Mouse (Mus musculus) midbrain, embryonic 10.5 days (tissue): ENCODE measurements around the gene Cmtm1. TPM values are rescaled to one million over a fixed set of nuclear protein-coding genes. Genes with fewer than 3 reads are reported as not detected.
"Not testable (repeated sequence)": the region's sequence is repeated elsewhere in the genome, so short reads cannot be mapped to it uniquely, and the experiment has no call there.

Source experiments
- DNase-seq: peaks from one replicate; pipeline ENCODE4 v3.0.0-alpha.2; 2017; ENCODE audit warnings: low spot score
- H3K27ac ChIP-seq: fragments of 300-500 bp; sonication (generic); replicated peaks from 2 replicates; pipeline ENCODE4 v1.5.1; 2016; ENCODE audit warnings: mild to moderate bottlenecking
- H3K27me3 ChIP-seq: fragments of 300-500 bp; sonication (generic); 2 replicates; pipeline ENCODE4 v1.6.1; 2016; ENCODE audit warnings: low read depth, mild to moderate bottlenecking; ENCODE audit not compliant: poor library complexity, severe bottlenecking
- H3K36me3 ChIP-seq: fragments of 300-500 bp; sonication (generic); 2 replicates; pipeline ENCODE4 v1.6.1; 2016; ENCODE audit warnings: mild to moderate bottlenecking, moderate library complexity
- H3K4me1 ChIP-seq: fragments of 300-500 bp; sonication (generic); 2 replicates; pipeline ENCODE4 v1.6.1; 2016
- H3K4me3 ChIP-seq: fragments of 300-500 bp; sonication (generic); 2 replicates; pipeline ENCODE4 v1.5.1; 2016; ENCODE audit warnings: mild to moderate bottlenecking, moderate library complexity
- H3K9me3 ChIP-seq: fragments of 300-500 bp; sonication (generic); replicated peaks from 2 replicates; pipeline ENCODE4 v1.6.1; 2016; ENCODE audit warnings: mild to moderate bottlenecking
- WGBS: fragments of 180-500 bp; shearing (Covaris S2); methylation state at CpG from one replicate; pipeline ENCODE4 v1.1.7; 2016; 5-methylcytosine and 5-hydroxymethylcytosine counted together
- polyA plus RNA-seq: library from polyadenylated mRNA; unstranded; fragments of >200 nt; fragmentation: Nextera tagmentation; extraction: Ambion mirVana; gene quantifications from 2 replicates; pipeline ENCODE4 v1.2.1, GENCODE M21; 2016

Cmtm1 gene
- polyA plus RNA-seq, 1 experiment from 2014 or later = not detected

DNA sequence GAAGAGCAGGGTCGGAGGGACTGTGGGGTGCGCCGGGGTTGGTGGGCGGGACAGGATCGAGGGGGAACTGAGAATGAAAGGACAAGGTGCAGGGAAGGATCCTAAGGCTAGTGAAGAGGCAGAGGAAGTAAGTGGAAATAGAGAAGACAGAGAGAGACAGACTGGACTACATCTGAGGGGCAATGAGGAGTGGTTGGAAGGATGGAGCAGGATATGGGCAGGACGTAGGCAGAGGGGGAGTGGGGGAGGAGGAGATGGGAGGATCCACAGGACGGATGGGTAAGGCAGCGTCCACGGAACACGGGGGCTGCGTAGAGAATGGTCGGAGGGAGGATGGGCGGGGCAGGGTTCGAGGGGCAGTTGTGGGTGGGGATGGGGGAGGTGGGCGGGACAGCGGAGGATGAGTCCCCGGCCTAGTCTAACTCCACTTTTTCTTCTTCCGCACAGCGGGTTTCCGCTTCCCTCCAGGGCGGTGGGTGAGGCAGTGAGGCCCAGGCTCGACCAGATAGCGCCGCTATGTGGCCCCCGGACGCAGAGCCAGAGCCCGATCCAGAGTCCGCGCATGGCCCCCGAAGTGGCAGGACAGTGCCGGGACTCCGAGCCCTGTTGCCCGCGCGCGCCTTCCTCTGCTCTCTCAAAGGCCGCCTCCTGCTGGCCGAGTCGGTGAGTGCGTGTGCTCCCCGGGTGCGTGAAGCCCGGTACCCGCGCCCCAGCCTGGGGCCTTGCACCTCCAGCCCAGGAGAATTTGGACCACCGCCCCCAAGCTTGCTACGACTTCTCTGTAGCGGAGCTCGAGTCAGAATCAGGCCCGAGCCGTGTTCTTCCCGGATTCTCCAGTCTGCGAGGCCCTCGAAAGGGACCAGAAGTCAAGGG is 30.5 kb upstream of the Cmtm1 start:
- Histone ChIP-seq H3K36me3 (peaks cover 4% of the 10 kb centered on the region; the same call in 1 of the 2 replicates), H3K4me1 (peaks cover 33% of the 10 kb centered on the region), H3K9me3 (no peaks in the 10 kb centered on the region), H3K27ac (peak overlapping the region; percentile 92), H3K4me3 (peak overlapping the region; percentile 70), H3K27me3 (no peaks in the 10 kb centered on the region)
- DNase-seq = peak; percentile 87
- under 1% methylated on average over 46 of the region's 54 CpGs for WGBS

DNA sequence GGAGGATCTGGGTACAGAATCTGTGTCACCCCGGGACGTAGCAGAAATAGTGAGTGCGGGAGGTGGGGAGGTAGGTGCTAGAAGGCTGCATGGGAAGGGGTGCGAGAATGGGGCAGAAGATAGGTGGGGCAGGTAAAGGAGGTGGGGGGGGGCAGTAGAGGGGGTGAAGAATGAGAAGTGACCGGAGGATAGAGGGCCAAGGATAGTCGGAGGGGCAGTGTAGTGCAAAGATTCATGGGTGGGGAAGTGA is 30.0 kb upstream of the Cmtm1 start:
- Histone ChIP-seq H3K9me3 (no peaks in the 10 kb centered on the region), H3K4me1 (peaks cover 33% of the 10 kb centered on the region), H3K27ac (peak overlapping the region; percentile 92), H3K27me3 (no peaks in the 10 kb centered on the region), H3K4me3 (peak overlapping the region; percentile 70), H3K36me3 (peaks cover 3% of the 10 kb centered on the region; the same call in 1 of the 2 replicates)
- 2% methylated on average over 6 of the region's 6 CpGs for WGBS
- DNase-seq = no peak

DNA sequence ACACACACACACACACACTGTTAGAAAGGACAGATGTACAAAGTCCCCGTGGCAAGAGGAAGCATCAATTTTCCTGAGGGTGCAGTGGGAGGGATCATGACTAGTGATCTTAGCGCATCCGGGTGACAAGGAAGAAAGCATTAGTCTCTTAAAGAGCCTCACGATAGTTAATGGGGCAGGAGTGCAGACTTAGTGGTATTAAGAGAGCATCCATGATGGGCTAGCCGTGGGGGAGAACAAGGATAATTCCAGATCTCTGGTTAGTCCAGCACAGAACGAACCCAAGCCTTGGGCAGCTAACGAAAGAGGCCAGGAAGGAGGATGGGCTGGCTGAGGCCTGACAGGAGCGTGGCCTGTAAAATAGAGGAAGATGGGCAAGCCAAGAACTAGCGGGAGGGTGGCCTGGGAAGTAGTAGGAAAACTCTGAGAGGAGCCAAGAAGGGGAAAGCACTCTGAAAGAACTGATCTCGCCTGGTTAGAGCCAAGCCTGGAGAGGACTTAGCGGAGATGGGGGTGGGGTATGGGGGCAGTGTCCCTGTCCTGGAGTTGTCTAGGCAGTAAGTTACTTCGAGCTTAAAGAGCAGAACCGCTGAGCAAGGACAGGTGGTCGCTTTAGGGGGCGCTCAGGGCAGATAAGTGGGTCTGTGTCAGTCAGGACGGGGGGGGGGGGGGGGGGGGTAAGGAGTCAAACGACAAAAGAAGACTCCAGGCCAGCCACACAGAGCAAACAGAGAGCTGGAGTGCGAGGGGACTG is 29.5 kb upstream of the Cmtm1 start, which contains the start of gene Cmtm3:
Gene Cmtm3 (plus strand): TSS at position 182 of the 754 bp plus-strand sequence.
- H3K27ac ChIP-seq = peak within 1 kb of the TSS; percentile 92
- peak; percentile 36 for DNase-seq

DNA sequence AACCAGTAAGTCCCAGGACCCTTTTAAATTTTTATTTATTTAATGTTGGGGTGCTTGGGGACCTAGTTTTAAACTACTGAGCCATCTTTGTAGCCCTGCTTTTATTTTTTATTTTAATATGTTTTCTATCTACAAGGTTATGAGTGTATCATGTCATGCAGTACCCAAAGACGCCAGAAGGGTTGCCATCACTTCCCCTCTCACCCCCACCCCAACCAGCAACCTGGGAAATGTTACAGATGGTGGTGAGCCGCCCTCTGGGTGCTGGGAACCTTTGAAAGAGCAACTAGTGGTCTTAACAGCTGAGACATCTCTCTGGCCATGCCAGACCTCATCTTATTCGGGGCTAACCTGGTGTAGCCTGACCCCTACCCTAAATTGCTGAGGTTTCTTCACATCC is 27.9 kb upstream of the Cmtm1 start:
- peaks cover 26% of the 10 kb centered on the region for H3K4me1 ChIP-seq
- H3K36me3 ChIP-seq = no peaks in the 10 kb centered on the region
- H3K9me3 ChIP-seq = no peaks in the 10 kb centered on the region
- peak; percentile 11 for DNase-seq
- no peaks in the 10 kb centered on the region for H3K27me3 ChIP-seq
- 50% methylated on average over 3 of the region's 3 CpGs for WGBS
- H3K27ac ChIP-seq = no peak overlapping the region
- no peak overlapping the region for H3K4me3 ChIP-seq

More for the DNA sequence above, 29.5 kb upstream of the Cmtm1 start, which contains the start of gene Cmtm3:
- H3K4me3 ChIP-seq = peak within 1 kb of the TSS; percentile 70
- H3K27me3 ChIP-seq = no peaks in the 10 kb centered on the region
- no peaks in the 10 kb centered on the region for H3K9me3 ChIP-seq
- WGBS = 17% methylated on average over 17 of the region's 18 CpGs
- H3K36me3 ChIP-seq = no peaks in the 10 kb centered on the region
- H3K4me1 ChIP-seq = peaks cover 33% of the 10 kb centered on the region

DNA sequence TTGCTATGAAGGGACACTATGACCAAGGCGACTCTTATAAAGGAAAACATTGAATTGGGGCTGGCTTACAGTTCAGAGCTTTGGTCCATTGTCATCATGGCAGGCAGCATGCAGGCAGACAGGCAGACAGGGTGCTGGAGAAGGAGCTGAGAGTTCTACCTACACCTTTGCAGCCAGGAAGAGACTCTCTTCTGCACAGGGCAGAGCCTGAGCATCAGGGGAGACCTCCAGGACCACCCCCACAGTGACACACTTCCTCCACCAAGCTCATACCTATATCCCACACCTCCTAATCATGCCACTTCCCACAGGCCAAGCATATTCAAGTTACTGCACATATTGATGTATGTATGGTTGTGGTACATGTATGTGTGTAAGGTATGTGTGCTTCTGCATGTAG is 26.9 kb upstream of the Cmtm1 start:
- Histone ChIP-seq H3K9me3 (no peaks in the 10 kb centered on the region), H3K27me3 (no peaks in the 10 kb centered on the region), H3K27ac (no peak overlapping the region), H3K36me3 (no peaks in the 10 kb centered on the region), H3K4me3 (no peak overlapping the region), H3K4me1 (peaks cover 24% of the 10 kb centered on the region)
- WGBS = 83% methylated on average over 1 of the region's 1 CpGs
- DNase-seq = peak; percentile 6

DNA sequence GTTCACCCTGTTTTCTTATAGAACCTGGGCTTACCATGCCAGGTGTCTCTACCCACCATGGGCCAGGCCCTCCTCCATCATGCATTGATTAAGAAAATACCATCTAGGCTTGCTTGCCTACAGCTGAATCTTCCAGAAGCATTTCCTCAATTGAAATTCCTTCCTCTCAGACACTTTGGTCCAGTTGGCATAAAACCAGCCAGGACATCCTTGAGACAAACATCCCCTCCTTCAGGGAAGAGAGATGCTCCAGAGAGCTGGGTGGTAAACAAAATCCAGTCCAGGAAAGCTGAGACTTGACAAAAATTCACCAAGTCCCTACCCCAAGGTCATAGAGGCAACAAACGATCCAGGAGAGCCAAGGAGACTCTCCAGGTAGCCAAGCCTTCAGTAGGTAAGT is 24.3 kb upstream of the Cmtm1 start:
- Histone ChIP-seq H3K9me3 (no peaks in the 10 kb centered on the region), H3K27me3 (no peaks in the 10 kb centered on the region), H3K36me3 (no peaks in the 10 kb centered on the region), H3K27ac (no peak overlapping the region), H3K4me1 (peaks cover 2% of the 10 kb centered on the region; the same call in 1 of the 2 replicates), H3K4me3 (no peak overlapping the region)
- peak; percentile 4 for DNase-seq
- WGBS = 71% methylated on average over 1 of the region's 1 CpGs

DNA sequence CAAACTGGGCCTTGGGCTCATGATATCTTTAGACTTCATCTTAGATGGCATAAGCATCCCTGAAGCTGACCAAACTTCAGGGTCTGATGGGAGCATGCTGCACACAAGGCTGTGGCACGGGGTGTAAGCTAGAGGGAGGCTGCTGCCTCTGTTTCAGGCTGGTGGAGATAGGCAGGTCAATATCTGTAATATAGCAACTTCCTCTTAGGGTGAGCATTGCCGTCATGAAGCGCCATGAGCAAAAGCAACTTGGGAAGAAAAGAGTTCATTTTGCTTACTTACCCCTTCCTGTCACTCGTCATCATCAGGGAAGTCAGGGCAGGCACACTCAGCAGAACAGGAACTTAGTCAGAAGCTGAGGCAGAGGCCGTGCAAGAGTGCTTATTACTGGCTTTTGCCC is 23.8 kb upstream of the Cmtm1 start:
- WGBS = 74% methylated on average over 5 of the region's 5 CpGs

DNA sequence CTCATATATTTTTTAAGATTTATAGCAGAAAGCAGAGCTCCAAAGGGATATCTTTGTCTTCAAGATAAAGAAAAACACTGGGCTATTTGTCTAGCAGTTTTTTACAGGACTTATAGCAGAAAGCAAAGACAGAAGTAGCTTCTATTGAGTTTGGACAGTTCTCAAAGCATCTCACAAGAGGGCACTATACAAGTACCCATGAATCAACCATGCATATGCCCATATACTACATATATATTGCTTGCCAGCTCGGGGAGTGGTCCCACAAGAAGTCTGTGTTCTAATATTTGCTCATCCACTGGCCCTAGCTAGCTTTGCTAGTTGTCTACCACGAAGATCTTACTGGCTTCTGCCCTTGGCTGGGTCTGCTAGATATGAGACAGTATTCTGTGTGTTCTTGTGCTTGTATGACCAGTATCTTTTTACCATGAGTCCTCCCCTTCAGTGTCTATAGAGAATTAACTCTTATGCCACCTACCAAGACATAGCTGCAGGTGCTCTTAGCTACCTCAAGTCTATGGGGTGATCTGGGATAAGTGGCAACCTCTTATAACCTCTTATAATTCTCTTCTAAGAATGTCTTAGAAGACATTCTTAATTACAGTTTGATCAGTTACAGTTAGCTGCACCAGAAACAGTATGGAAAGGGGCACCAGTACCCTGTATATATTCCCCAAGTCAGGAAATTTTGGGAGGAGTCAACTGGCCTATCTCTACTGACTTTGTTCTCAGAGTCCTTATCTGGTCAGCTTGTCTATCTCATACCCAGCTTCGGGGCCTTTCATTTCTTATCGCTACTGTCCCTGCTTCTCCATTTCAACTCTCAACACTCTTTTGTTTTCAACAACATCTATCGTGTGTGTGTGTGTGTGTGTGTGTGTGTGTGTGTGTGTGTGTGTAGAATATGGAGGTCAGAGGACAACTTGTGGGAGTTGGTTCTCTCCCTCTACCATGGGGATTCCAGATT is 23.0 kb upstream of the Cmtm1 start:
- H3K27me3 ChIP-seq = no peaks in the 10 kb centered on the region
- no peaks in the 10 kb centered on the region for H3K9me3 ChIP-seq
- H3K4me1 ChIP-seq = no peaks in the 10 kb centered on the region
- WGBS = 86% methylated on average over 5 of the region's 5 CpGs
- H3K36me3 ChIP-seq = no peaks in the 10 kb centered on the region
- no peak overlapping the region for H3K4me3 ChIP-seq
- no peak overlapping the region for H3K27ac ChIP-seq
- DNase-seq = peak; percentile 6

More for the DNA sequence above, 23.8 kb upstream of the Cmtm1 start:
- H3K9me3 ChIP-seq = no peaks in the 10 kb centered on the region
- H3K4me3 ChIP-seq = no peak overlapping the region
- H3K27ac ChIP-seq = no peak overlapping the region
- H3K27me3 ChIP-seq = no peaks in the 10 kb centered on the region
- H3K36me3 ChIP-seq = no peaks in the 10 kb centered on the region
- no peaks in the 10 kb centered on the region for H3K4me1 ChIP-seq
- DNase-seq = peak; percentile 7

DNA sequence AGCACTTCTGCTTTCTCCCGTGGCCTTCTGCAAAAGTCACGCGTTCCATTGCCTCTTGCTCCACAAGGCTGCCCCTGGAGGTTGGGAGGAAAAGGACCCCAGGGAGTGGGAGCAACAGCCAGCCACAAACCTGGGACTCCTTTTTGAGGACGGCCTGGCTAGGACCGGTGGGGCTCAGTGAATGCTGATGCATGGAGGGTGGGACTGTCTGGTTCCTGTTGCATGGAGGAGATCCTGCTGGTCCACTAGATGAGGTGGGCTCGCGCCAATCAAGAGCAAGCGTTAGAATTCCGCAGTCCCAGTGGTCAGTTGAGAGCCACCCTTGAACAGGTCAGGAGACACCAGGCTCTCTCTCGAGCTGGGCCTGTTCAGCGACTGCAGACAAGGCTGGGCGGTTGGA is 12.0 kb upstream of the Cmtm1 start, which contains the start of gene Cmtm2b:
Gene Cmtm2b (plus strand): TSS at position 301 of the 400 bp plus-strand sequence.
- H3K36me3 ChIP-seq, H3K27me3 ChIP-seq, H3K4me1 ChIP-seq, H3K27ac ChIP-seq, H3K9me3 ChIP-seq, H3K4me3 ChIP-seq: not testable (repeated sequence)
- 86% methylated on average over 12 of the region's 12 CpGs for WGBS
- peak; percentile 9 for DNase-seq

DNA sequence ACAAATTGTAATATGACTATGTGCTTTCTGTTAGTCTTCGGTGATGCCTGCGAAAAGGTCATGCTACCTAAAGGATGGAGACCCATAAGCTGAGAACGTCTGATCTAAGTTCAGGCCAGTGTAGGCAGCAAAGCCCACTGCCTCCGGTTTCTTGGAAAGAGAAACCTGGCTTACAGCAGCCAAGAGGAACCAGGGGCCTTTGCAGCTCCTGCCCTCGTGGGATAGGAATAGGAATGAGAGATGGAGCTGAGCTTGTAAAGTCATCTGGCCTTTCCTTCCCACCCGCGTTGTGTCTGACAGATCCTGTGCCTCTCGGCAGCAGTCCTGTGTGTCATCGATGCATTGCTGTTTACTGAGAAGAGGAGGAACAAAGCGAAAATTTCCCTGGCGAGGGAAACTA is 11.3 kb upstream of the Cmtm1 start, which contains the start of gene Gm11020:
Gene Gm11020 (plus strand): TSS at position 301 of the 400 bp plus-strand sequence.
- DNase-seq = peak; percentile 5
- not testable (repeated sequence) for H3K27ac ChIP-seq, H3K4me1 ChIP-seq, H3K27me3 ChIP-seq, H3K9me3 ChIP-seq, H3K4me3 ChIP-seq, H3K36me3 ChIP-seq
- WGBS = 88% methylated on average over 11 of the region's 11 CpGs

DNA sequence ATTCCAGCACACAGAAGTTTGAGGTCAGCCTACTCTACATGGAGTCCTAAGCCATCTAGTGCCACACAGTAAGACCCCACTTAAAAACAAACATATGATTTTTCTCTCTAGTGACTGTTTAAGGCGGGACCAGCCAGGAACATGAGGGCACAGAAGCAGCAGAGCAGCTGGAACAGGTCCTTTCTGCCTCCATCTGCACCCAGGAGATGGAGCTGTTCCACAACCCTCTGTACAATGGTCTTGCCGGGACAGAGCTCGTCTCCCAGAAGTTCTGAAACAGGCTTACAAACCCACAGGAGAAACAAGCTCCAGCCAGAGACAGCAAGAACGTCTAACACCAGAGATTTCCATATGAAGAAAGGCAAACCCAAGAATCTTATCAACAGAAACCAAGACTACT is 3.4 kb upstream of the Cmtm1 start:
- Histone ChIP-seq H3K4me3 (no peak overlapping the region), H3K4me1 (no peaks in the 10 kb centered on the region), H3K27me3 (no peaks in the 10 kb centered on the region), H3K27ac (no peak overlapping the region), H3K36me3 (no peaks in the 10 kb centered on the region), H3K9me3 (no peaks in the 10 kb centered on the region)
- 71% methylated on average over 4 of the region's 4 CpGs for WGBS
- DNase-seq = no peak

DNA sequence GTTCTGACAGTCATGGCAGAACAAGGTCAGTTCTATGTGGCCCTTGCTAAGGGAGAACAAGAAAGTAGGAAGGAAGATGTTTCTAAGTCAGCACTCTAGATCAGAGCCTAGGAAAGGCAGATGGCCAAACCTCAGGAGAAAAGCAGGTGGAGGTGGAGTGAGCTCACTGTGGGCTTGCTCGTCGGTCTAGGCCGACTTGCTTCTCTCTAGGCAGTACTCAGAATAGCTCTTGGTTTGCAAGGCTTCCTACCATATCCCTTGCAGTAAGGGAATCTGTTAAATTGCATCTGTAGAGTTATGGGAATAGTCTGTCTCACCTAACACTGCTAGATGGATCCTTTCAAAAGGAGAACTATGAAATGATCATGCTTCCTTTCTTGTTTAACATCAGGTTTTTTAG is 2.1 kb upstream of the Cmtm1 start:
- H3K4me3 ChIP-seq, H3K36me3 ChIP-seq, DNase-seq, H3K27me3 ChIP-seq, H3K9me3 ChIP-seq, H3K27ac ChIP-seq, H3K4me1 ChIP-seq: not testable (repeated sequence)
- 88% methylated on average over 3 of the region's 3 CpGs for WGBS
